Mouse (Mus musculus): ENCODE measurements around the gene En2. TPM values are rescaled to one million over a fixed set of nuclear protein-coding genes. Genes with fewer than 3 reads are reported as not detected.

En2 gene
- polyA plus RNA-seq, 1 experiment from 2014 or later = 0.05 TPM

DNA sequence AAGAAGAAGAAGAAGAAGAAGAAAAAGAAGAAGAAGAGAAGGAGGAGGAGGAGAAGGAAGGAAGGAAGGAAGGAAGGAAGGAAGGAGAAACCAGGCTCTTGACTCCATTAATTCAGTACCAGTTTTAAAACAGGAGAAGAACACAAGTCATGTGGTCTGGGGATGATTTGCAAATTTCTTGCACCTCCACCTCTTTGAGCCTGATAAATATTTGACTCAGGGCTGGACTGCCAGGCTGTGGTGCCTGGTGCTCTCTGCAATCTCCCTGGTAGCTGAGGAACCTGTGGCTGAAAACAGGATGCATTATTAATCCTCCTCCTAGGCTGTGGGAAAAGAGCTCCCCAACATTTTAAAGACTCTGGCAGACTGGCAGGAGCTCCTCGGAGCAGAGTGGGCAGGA, 36.6 kb upstream of the En2 start:
- ChIA-PET CTCF (interaction anchor here (1.9 kb wide), 1 partner anchor 12 kb away, joined by 4 read pairs; no protein-coding TSS in a partner anchor), POLR2A (no interaction called here)
- ATAC-seq (no peak), DNase-seq (ENCODE audit: low read depth, low spot score) (no peak)
- no peak for TF ChIP-seq CTCF (IDR thresholded peaks at IDR 0.05)
- peaks cover 21% of the 10 kb centered on the region for H3K27me3 ChIP-seq
- in situ Hi-C loops (cut with MboI; ENCODE audit: low pct_unique_long_range_greater_than_20kb) = no loop called here

DNA sequence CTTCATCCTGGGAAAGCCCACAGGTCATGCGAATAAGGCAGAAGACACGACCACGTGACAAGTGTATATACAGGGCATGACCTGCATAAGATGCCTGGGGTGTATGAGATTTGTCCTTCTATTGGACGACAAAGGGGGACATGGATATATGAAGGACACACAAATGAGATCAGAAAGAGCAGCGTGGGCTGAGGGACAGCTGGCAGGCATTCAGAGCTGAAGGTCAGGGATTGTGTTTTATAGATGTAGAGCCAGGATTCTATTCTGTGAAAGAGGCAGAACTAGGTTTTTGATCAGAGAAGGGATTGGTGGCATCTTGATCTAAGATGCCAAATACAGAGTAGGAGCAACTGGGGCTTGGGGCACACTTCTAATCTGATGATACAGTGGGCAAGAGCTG, 33.3 kb upstream of the En2 start:
- TF ChIP-seq CTCF (IDR thresholded peaks at IDR 0.05) = no peak
- ChIA-PET CTCF (no interaction called here), POLR2A (no interaction called here)
- ATAC-seq (no peak), DNase-seq (ENCODE audit: low read depth, low spot score) (no peak)
- in situ Hi-C loops (cut with MboI; ENCODE audit: low pct_unique_long_range_greater_than_20kb) = no loop called here
- peaks cover 24% of the 10 kb centered on the region for H3K27me3 ChIP-seq

DNA sequence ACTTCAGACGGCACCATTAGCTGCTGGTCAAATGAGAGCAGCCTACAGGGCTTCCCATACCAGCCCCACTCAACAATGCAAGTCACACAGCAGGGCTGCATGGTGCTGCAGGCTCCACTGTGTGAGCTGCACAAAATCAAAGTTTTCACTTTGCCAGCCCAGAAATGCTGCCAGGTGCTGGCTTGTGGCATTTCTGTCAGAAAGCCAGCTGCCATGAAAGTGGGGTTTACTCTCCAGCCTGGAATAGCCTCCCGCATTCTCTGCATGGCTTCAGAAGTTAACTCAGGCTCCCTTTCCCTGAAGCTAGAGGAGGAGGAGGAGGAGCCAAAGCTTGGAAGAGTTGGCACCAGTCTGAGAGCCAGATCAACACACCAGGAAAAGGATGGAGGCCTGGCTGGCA, 29.1 kb upstream of the En2 start:
- DNase-seq (ENCODE audit: low read depth, low spot score) (no peak), ATAC-seq (no peak)
- no peak for TF ChIP-seq CTCF (IDR thresholded peaks at IDR 0.05)
- POLR2A ChIA-PET = no interaction called here
- in situ Hi-C loops (cut with MboI; ENCODE audit: low pct_unique_long_range_greater_than_20kb) = no loop called here
- H3K27me3 ChIP-seq = peaks cover 20% of the 10 kb centered on the region
- CTCF ChIA-PET = no interaction called here

DNA sequence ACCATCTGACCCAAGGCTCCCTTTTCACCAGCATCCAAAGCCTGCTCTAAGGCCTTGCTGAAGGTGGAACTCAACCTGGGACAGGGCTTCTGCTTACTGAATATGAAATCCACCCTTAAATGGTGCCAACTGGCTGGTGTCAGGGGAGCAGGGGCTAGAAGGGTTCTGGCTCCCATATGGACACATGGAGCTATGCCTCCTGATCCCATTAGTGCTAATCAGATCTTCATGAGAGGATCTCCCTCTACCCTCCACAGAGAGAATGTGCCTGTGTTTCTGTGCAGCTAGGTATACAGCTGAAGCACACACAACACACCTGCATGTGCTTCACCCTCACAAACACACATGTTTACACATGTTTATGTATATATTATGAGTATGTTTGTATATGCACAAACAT, 20.9 kb upstream of the En2 start:
- no peak for DNase-seq (ENCODE audit: low read depth, low spot score)
- no peak for TF ChIP-seq CTCF (IDR thresholded peaks at IDR 0.05)
- ChIA-PET POLR2A (no interaction called here), CTCF (interaction anchor here (1.9 kb wide), 1 partner anchor 23 kb away, joined by 6 read pairs; no protein-coding TSS in a partner anchor)
- H3K27me3 ChIP-seq = peaks cover 21% of the 10 kb centered on the region
- in situ Hi-C loops (cut with MboI; ENCODE audit: low pct_unique_long_range_greater_than_20kb) = no loop called here
- no peak for ATAC-seq

DNA sequence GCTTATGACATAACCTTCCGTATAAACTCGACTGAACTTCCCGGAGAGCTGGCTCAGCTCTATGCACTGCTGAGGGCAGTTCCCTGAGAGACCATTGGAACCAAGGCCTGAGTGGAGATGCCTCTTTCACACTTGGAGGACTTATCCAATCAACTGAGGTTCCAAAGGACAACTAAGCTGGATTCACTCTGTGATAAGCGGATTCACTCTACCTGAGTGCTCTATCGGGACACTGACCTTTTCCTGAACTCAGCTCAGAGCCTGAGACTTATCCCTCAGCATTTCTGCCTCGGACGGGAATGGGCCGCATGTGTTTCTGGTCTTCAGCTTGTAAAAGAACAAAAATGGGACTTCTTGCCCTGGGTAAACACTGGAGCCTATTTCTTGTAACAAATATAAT, 19.5 kb upstream of the En2 start:
- peaks cover 21% of the 10 kb centered on the region for H3K27me3 ChIP-seq
- in situ Hi-C loops (cut with MboI; ENCODE audit: low pct_unique_long_range_greater_than_20kb) = no loop called here
- ChIA-PET CTCF (no interaction called here), POLR2A (no interaction called here)
- DNase-seq (ENCODE audit: low read depth, low spot score) = no peak
- no peak for ATAC-seq
- TF ChIP-seq CTCF (IDR thresholded peaks at IDR 0.05) = no peak

DNA sequence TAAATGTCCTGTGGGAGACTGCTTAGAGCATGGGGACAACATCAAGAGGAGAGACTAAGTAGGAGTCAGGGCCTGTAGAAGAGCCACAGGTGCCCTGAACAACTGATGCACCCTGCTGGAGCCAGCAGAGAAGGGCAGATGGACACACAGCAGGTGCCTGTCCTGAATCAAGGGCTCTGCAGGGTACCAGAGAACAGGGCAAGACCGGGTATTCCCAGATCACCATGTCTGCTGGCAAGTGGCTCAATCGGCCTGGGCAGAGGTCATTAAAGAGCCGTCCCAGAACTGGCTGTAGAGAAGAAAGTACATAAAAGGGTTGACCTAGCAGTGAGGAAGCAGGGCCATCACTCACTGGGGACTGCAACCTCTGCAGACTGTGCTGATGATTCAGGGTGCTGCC, 17.0 kb upstream of the En2 start:
- in situ Hi-C loops (cut with MboI; ENCODE audit: low pct_unique_long_range_greater_than_20kb) = no loop called here
- ChIA-PET POLR2A (no interaction called here), CTCF (no interaction called here)
- H3K27me3 ChIP-seq = peaks cover 28% of the 10 kb centered on the region
- no peak for ATAC-seq
- no peak for DNase-seq (ENCODE audit: low read depth, low spot score)
- TF ChIP-seq CTCF (IDR thresholded peaks at IDR 0.05) = no peak

DNA sequence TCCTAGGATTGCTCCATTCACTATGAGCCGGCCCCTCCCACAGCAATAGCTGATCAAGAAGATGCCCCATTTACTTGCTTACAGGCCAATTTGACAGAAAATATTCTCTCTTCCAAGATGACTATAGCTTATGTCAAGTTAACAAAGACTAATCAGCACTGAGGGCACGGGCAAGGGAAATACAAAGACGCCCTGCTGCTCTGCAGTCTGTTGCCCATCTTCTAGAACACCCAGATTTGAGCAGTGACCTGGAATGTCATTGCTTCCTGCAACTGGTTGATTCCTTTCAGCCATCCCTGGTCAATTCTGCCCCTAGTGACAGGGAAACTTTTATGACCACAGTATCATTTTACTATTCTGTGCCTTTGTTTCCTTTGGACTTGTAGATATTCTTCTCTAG, 16.1 kb upstream of the En2 start:
- in situ Hi-C loops (cut with MboI; ENCODE audit: low pct_unique_long_range_greater_than_20kb) = no loop called here
- ChIA-PET CTCF (no interaction called here), POLR2A (interaction anchor here (1.0 kb wide), 1 partner anchor 98 kb away, joined by 3 read pairs; no protein-coding TSS in a partner anchor)
- no peak for DNase-seq (ENCODE audit: low read depth, low spot score)
- ATAC-seq = no peak
- H3K27me3 ChIP-seq = peaks cover 28% of the 10 kb centered on the region
- no peak for TF ChIP-seq CTCF (IDR thresholded peaks at IDR 0.05)

DNA sequence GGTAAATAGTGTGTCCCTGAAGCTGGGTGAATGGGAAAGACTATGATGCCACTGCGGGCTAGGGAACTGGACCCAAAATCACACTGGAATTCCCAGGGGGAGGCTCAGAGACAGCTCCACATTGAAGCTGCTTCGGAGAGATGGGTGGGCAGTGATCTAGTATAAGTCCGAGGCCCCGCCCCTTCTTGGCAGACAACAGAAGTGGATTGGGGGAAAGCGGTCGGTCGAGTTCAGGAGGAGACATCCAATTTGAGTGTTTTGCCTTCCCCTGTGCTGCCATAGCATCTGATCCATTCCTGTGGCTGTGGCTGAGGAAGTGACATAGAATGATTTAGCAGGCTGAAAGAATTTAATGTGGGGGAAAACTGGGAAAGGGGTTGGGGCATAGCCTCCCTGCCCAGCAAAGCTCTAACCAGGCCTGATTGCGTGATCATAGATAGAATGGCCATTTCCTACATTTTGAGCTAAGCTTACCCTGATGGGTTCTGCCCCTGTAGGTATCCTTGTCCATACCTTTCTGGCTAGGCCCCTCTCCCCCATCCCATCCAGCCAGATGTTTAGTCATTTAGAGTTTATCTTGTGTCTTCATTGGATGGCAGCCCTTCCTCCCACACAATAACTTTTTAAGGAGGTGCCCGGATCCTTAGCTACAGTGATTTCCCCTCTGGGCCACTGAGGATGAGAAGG, 8.3 kb upstream of the En2 start:
- POLR2A ChIA-PET = no interaction called here
- in situ Hi-C loops (cut with MboI; ENCODE audit: low pct_unique_long_range_greater_than_20kb) = no loop called here

DNA sequence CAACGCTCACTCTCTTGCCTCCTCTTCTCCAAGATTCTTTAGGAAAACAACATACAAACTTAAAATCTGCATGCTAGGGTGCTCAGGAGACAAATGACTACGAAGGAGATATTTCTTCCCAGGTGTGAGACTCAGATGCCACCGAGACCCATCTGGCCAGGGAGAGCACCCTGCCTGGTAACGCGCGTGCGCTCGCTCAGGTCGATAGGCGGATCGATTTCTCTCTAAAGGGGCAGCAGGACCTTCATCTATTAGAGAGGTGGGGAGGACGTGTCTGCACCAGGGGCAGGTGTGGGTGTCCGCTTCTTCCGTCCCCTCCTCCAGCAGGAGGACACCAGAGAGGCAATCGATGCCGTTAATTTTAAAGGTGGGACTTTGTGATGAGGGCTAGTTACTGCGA, 7.7 kb upstream of the En2 start:
- POLR2A ChIA-PET = no interaction called here

More for the DNA sequence above, 8.3 kb upstream of the En2 start:
- H3K27me3 ChIP-seq = peaks cover 39% of the 10 kb centered on the region
- TF ChIP-seq CTCF (IDR thresholded peaks at IDR 0.05) = no peak
- CTCF ChIA-PET = no interaction called here
- no peak for DNase-seq (ENCODE audit: low read depth, low spot score)
- ATAC-seq = no peak

DNA sequence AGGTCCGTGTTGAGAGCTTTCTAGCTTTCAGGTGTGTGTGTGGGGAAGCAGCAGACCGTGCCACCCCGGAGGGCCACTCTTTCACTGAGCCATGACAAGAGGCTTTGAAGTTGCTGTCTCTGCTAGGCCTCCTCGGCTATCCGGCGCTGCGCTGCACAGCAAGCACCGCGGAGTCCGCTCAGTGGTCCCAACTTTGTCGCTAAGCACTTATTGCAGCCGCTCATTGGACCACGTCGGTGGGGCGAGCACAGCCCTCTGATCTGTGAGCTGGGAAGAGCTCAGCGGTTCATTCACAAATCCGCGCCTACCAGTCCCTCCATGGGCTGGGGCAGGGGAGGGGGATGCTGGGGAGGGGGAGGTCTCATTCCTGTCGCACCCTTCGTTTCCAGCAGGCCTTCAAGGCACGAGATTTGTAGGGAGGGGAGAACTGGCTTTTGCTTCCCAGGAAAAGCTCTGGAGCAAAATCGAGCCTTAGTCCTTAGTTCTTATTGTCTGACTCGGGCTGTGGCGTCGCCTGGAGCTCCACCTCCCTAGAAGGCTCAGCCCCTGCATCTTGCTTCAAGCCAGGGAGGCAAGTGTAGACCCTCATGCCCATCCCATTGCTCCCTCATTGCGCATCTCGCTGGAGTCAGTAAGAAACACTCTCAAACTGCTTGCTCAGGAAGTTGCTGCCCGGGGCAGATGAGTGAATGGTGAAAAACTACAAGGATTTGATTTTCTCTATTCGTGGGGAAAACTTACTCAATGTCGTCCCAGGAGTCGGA, 7.0 kb upstream of the En2 start:
- CTCF ChIA-PET = no interaction called here
- ATAC-seq = no peak
- peaks cover 35% of the 10 kb centered on the region for H3K27me3 ChIP-seq
- no peak for DNase-seq (ENCODE audit: low read depth, low spot score)
- TF ChIP-seq CTCF (IDR thresholded peaks at IDR 0.05) = no peak
- POLR2A ChIA-PET = no interaction called here
- in situ Hi-C loops (cut with MboI; ENCODE audit: low pct_unique_long_range_greater_than_20kb) = no loop called here

More for the DNA sequence above, 7.7 kb upstream of the En2 start:
- CTCF ChIA-PET = no interaction called here
- in situ Hi-C loops (cut with MboI; ENCODE audit: low pct_unique_long_range_greater_than_20kb) = no loop called here
- ATAC-seq (no peak), DNase-seq (ENCODE audit: low read depth, low spot score) (no peak)
- H3K27me3 ChIP-seq = peaks cover 37% of the 10 kb centered on the region
- no peak for TF ChIP-seq CTCF (IDR thresholded peaks at IDR 0.05)

DNA sequence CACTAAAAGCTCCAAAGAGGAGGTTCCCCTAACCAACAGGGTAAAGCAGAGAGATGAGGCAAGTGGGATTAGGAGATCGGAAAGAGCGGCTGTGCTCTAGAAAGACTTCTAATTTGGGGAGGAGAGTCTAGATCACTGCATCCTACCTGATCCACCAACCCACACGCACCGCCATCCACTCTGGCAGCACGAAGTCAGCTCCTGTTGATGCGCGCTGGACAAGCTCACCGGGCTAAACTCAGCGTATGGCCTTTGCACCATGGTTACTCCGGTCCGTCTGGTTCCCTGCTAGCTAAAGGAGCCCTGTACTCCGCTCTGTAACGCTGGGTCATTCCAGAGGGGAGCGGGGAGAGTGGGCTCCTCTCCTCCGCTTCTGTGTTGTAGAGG, 6.4 kb upstream of the En2 start:
- in situ Hi-C loops (cut with MboI; ENCODE audit: low pct_unique_long_range_greater_than_20kb) = no loop called here
- no peak for ATAC-seq
- TF ChIP-seq CTCF (IDR thresholded peaks at IDR 0.05) = no peak
- POLR2A ChIA-PET = no interaction called here
- CTCF ChIA-PET = no interaction called here
- peaks cover 41% of the 10 kb centered on the region for H3K27me3 ChIP-seq
- DNase-seq (ENCODE audit: low read depth, low spot score) = no peak
